Mouse (Mus musculus) c-Kit-positive CD71-positive TER-119-negative erythroid progenitor cells, embryonic 14.5 days (primary cell): ENCODE data around the gene Il3.

ENCODE experiments used
- DNase-seq: peaks from one replicate; pipeline ENCODE4 v3.0.0-alpha.2; 2013; ENCODE audit warnings: low read depth

Il3 gene

DNA sequence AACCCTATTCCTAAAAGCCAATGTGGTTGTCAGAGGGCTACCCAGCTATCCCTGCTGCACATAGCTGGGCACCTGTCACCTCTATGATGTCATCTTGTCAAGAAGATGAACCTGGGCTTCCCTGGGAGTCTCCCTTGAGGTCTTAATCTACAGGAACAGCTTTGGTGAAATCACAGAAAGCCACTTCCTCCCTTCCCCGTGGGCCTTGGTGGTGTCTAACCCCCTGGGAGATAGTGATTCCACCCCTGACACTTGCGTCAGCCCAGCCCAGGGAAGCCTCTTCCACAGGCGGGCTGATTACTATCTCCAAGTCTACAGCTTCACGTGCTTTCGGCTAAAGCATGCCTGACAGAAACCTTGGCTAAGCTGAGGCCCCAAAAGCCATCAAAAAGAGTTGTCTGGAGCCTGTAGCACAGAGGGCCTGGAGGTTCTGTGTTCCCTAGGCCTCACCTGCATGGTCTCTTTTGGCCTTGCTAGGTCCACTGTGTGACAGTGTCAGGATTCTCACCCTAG, 4.4 kb upstream of the Il3 start:
- no peak for DNase-seq

DNA sequence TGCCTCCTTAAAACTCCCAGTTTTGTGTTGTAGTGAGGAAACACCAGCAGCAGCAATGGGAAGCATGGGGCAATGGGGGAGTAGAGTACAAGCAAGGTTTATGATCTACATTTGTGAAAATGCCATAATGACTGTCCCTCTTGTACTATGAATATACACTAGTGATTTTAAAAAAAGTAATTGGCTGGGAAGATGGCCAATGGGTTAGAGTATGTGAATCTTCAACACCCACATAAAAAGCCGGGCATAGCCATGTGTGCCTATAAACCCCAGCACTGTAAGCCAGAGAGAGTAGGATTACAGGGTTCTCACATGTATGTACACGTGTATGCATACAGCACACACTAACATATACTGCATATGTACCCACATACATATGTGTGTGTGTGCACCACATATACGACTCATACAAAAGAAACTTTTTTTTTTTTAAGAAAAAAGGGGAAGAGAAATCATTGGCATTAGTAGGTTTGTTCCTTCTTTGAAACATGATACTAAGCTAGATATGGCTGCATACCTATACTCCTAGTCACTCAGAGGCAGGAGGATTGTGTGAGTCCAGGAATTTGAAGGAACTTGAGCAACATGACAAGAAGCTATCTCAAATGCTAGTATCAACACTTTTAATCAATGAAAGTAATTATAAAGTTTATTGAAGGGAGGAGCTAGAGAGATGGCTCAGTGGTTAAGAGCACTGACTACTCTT, 2.3 kb upstream of the Il3 start:
- no peak for DNase-seq

DNA sequence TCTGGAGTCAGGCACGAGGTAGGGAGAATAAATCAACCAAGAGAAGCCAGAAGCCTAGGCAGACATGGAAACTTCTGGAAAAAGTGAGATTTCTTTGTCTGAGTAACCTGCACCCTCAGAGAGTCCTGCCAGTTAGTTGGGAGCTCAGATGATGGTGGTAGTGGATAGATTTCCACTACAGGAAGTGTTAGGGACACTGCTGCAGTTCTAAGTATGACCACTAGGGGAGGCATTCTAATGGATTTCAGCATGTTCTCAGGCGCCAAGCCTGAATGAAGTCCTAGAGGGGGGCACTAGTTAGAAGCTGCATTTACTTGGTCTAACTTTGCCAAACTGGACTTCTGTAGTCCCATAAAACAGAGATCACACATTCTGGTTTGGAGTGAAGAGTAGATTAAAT, 2.5 kb downstream of the Il3 start:
- DNase-seq: peak; percentile 46

DNA sequence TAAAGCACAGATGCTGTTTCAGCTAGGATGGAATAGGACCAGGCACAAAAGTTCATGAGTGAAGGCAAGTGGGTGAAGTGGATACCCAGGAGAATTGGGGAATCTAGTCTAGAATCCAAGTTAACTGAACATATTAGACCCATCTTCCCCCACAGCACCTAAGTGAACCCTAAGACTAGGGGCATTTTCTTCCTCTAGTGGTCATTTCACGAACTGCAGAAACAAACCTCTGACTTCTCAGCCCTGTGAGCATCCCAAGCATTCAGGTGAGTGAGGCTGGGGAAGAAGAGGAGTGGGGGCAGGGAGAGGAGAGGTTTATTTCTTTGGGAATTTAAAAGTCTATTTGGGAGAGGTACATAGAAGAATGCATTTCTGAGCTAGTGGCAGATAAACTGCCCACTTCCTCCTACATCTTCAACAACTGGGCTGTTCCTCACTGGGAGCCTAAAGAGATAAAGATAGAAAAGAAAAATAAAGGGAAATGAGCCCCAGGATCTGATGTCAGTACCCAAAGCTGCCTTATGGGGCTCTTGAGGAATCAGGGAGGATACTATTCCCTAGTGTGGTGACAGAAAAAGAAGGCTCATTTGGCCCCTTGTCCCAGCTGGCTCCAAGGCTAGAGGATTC, 3.6 kb downstream of the Il3 start:
- DNase-seq: peak; percentile 10

DNA sequence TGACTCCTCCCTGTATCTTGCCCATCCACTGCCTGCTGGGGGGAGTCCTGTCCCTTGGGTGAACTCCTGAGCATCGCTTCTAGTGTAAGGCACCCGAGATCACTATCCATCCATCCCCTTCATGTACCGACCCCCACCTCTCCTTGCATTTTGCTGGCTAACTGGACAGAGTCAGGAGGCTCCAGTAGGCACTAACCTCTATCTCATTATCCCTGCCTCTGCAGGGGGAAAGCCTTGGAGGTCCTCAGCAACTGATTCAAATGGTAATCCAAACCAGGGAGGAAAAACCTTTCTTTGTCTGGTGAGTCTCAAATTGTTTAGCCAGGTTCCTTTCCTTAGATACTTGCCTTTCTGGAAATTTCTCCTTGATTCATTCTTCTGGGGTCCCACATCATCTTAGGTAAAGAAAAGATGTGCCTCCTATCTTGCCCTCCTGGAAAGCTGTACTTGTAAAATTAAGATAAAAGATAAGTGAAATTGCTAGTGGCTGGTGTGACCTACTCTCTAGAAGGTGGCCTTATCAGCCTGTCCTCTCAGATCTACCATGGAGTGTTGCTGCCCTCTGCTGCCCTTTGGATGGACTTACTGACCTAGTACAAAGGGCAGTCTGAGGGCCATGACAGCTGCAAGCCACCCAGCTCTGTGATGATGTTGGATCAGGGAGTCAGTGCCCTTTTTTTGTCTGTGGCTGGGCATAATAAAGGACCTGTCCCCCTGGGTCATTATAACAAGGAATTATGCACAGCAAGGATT, 10.3 kb downstream of the Il3 start:
- DNase-seq: peak; percentile 65

DNA sequence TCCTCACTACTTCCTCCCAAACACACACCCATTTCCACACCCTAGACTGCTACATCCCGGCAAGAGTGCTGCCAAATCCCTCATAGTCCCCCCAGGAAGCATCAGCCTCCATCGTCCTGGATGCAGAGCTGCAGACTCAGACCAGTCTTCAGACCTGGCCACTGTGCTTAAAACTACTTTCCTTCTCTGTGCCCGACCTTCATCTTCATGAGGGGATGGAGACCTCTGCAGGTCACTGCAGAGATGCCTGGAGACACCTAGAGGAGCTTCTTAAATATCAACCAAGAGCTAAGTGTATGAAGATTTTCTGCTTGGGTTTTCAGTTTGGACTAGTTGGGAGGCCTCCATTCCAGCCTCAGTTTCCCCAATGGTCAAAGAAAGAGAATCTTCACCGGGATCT, 13.0 kb downstream of the Il3 start:
- no peak for DNase-seq

DNA sequence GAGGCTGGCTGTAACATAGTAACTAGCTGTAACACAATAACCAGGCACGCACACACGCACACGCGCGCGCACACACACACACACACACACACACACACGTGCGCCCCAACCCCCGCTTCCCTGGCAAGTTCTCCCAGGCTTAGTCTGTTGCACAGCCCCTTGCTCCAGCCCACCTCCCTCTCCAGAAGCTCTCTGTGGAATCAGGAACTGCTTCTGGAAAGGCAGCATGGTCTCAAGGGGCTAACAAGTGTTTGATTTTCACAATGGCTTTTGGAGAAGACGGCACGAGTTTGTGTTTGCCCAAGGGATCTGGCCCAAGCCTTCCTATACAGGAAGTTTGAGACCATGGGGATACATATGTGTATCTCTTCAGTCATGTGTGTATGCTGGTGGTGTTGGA, 16.5 kb downstream of the Il3 start:
- no peak for DNase-seq

DNA sequence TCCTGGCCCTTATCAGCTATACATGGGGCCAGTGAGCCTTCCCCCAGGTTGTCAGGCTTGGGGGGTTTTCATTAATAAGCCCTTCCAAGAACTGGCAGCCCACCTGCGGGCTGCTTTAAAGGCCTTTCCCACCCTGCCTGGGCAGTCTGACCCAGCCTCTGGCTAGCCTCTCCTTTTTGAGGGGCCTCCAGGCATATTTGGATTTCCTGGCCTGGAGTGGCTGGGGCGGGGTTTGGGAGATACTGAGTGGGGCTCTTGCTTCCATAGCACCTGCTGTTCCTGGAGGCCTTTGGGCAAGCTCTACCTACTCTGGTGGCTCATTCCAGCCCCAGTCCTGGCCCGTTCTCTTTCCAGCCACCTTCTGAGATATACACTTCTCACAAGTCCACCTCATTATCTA, 17.3 kb downstream of the Il3 start:
- DNase-seq: no peak

DNA sequence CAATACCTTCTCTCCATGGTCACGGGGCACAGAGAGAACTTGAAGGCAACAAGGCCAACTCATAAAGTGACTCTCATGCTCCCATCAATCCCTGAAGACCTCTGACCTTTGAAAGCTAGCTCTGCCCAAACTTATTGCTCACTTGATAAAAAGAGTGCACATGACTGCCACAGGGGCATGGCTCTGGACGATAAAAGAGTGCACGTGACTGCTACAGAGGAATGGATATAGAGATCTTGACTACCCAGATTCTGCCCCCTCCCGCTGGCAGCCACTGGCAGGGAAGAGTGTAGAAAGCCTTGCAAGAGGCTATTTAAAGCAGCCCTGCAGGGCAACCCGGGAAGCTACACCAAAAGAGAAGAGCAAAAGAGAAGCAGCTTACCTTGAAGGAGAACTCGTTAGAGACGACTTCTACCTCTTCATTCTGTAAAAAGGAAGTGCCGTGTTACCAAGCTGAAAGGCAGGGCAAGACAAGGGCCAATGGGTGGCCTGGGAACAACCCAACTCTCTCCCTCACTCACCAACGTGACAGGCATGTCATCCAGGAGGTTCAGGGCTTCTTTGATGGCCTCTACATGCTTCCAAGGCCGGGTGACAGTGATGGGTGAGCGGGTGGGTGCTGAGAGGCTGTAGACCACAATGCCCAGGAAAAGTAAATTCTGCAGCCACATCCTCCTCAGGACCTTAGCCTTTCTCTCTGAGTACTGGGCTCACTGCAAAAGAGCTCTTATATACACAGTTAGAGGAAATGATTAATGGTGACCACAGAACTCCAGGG, 17.9 kb downstream of the Il3 start, which contains the start of gene Csf2:
Csf2 (minus strand) TSS at position 728 of the 778 bp plus-strand sequence.
- peak; percentile 44 for DNase-seq

DNA sequence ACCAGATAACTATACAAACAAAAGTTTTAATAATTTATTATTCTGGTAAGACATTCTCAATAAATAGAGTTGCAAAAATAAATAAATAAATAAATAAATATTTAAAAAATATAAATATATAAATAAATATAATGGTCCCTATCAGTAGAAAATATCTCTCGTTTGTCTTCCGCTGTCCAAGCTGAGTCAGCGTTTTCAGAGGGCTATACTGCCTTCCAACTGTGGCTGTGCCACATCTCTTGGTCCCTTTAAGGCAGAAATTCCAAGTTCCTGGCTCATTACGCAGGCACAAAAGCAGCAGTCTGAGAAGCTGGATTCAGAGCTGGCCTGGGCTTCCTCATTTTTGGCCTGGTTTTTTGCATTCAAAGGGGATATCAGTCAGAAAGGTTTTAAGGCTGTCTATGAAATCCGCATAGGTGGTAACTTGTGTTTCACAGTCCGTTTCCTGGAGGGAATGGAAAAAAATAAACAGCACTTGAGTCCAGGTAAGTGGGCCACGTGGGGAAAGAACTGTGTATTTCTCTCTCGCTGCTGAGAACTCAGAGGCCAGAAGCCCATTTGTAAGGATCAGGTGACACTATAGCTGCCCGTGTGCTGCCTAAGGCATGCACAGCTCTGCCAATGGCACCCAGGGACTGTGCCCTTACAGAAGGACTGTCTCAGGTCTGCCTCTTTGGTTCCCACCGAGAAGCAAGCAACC, 19.7 kb downstream of the Il3 start:
- DNase-seq: no peak

DNA sequence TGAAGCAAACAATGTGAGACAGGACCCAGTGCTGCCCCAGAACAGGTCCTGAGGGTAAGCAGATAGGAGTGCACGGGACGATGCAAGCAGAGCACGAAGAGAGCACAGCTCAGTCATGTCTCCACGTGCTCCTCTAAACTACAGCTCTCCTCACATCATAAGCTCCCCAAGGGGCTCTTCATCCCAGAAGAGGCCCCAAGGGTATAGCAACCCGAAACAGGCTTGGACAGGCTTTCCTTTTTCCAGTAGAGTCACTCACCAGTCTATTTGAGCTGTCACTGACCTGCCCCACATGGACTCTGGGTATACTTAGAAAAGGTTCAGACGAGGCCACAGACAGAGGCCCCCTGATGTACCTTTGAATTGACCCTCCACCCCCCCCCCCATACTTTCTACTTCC, 22.6 kb downstream of the Il3 start:
- DNase-seq: no peak

DNA sequence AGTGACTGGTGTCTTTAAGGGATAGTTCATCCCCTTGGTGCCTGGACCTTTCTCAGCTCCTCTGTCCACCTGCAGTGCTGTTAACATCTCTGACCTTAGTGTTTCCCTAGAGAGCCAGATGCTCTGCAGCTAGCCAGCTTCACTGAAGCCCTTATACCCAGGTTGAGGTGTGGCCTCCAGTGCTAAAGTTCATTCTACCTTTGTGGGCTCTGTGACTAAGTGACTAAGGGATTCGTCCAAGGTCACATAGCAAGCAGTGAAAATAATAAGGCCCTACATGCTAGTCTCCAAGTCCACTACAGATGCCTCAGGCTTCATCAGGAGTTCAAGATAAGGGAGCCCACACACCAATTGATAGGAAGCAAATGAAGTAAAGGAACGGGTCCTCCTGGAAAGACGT, 24.6 kb downstream of the Il3 start:
- DNase-seq: no peak

DNA sequence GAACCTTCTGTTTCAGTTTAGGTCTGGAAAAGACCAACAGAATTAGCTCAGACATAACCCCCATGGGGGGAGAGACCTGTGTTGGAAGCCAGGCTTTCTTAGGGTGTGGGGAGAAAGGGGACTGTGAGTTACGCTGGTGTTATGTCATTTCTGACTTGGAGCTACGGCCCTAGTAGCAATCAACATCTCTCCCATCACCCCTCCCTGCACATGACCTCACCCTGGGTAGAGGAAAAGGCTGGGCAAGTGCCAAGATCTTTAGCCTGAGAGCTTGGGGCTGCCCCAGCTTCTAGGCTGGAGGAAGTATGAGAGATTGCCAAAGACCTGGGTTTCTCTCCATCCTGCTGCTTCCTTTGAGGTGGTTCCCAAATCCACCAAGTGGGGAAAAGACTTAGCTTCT, 30.1 kb downstream of the Il3 start:
- DNase-seq: no peak

DNA sequence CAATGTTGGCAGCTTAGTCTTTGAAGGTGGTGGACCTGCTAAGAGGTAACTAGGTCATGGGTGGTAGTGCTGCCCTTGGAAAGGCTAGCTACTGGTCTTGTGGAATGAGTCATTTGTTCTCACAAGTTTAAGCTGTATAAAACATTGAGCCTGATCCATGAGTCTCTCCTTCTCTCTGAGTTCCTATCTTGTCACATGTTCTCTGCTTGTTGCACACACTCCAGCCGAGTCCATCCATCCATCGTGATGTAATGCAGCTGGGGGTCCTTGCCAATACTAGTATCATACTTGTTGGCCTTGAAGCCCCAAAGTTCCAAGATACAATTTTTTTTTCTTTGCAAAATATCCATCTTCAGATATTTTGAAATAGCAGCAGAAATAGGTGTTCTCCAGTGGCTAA, 39.6 kb downstream of the Il3 start:
- no peak for DNase-seq

DNA sequence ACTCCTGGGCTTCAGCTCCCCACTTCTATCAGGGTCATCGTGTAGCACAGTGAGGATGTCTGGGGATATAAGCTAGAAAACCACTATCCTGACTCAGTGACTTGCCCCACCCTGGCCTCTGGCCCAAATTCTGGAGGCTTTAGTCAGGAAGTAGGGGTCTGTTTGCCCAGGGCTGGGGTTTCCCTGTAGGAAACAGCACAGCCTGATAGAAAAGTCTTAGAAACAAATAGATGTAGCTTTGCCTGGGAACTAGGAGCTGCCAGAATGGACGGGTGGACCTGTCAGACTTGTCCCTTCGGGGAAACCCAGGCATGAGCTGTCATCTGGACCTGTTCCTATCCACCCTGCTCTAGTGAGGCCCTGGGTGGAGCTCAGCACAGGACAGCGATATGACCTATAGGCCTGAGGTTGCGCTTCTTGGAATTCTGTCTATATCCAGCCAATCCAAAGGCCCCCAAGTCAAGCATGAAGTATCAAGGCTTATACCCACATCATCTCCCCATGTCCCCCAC, 42.5 kb downstream of the Il3 start:
- DNase-seq: no peak

DNA sequence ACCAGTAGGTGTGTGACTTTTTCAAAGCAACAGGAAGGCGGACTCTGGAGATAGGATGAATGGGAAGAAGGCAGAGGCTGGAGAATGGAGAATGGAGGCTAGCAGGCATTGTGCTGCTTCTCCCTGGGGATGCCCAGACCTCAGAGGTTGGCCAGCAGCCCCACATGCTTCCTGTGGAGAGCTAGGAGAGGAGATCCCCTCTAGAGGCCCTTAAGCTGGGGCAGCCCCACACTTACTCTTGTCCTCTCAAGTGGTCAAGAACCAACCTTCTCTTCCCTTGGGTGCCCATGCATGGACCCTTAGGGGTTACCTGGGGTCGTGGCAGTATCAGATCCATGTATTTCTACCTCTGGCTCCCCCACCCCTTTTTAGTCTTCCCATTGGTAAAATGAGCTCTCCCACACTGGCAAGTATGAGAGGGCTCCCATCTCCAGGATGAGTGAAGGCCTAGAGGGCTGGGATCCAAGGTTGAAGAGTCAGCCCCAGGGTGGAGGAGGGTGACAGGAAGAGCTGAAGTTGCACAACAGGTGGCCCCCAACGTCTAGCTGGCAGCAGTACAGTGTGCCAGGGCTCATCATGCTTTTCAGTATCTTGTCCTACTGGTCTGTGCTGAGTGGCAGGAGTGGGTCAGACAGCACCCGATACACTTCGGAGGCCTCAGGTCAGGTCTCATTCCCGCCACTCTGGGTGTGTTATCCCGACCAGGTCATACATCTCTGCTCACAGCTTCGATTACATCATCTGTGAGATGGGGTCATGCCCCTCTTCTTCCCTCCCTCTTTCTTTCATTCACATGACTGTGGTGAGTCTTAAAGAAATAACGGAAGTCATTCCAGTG, 43.2 kb downstream of the Il3 start:
- DNase-seq: no peak

DNA sequence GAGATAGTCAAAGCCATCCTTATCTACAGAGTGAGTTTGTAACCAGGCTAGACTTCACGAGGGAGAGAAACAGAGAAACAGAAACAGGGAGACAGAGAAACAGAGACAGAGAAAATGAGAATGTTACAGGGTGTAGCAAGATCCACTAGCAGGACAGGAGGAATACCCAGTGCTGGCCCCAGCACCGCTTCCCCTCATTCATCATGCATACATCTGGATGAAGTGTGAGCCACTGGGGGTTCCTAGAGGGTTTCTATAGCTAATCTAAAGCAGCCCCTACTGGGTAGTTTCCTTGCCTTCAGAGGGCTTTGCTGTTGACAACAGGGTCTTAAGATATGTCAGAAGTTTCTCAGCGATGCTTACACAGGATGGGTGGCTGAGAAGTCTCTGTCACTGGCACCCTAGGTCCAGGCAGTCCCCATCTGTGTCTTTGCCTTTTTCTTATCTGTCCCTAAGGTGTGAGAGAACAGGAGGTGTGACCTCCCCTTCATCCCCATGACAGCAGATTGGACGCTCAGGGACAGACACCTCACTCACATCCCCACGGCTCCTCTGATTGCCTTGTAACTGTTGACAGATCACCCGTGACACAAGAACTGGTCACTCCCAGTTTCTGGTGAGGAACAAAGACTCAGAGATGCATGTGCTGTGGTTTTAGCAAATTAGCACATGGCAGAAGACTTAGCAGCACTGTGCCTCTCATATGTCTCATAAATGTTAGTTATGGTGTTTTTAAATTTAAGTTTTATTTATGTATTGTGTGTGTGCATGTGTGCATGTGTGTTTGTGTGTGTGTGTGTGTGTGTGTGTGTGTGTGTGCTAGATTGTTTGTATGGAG, 47.0 kb downstream of the Il3 start:
- DNase-seq: no peak

DNA sequence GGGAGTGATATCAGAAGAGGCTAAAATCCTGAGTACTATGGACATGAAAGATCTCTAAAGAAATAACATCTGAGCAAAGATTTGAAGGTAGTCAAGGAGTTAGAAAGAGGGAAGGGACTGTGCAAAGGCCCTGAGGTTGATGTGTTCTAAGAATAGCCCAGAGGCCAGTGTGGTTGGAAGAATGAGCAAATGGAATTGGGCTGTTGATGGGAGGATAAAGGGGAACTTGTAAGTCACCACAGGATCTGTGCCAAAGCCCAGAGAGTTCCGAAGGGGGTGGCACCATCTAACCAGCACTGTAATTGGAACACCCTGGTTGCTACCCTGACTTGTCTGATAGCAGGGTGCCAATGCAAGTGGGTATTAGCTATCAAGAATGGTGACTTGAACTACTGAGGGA, 47.9 kb downstream of the Il3 start:
- no peak for DNase-seq

DNA sequence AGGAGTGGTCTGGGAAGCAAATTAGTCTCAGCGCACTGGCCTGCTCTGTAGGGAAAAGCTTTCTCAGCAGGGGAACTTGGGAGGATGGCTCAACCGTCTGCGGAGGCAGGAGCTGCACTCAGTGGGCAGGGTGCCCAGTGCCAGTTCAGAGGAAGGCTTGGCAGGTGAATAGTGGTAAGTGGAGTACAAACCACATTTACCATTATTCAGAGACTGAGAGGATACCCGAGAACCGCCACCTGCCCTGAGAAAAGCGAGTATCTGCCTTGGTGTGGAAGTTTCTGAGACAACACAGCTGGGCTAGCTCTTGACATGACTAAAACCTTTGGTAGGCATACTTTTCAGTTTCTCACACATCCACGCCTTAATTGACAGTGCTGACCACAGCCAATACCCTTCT, 49.7 kb downstream of the Il3 start:
- no peak for DNase-seq

DNA sequence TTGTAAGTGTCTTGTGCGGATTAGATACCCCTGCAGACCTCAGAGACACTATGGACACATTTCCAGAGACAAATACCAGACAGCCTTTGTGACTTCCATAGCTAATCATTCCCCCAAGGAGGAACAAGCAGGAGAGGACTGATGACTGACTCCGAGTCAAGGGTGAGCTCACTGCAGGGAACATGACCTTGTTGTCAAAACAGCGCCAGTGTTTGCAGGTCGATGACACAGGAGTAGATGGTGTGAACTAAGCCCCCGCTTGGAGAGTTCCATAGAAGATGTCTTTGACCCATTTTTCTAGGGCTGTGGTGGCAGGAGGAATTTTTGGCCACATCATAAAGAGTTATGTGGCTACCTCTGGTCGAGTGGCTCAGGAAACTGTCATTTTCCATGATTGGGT, 51.0 kb downstream of the Il3 start:
- no peak for DNase-seq
